Mouse (Mus musculus) cerebellum, adult 18-20 months (tissue): Measurements from ENCODE around the gene Fgf13.

Source experiments
- DNase-seq, 2 experiments: peaks; one replicate each; pipeline ENCODE4 v3.0.0; 2021

Gene Fgf13

GRCm38 (mm10) chrX:59567695-59568431 is at the start of gene Fgf13:
Gene Fgf13 (minus strand): TSS chrX:59568071.
- DNase-seq = peak; percentile 41 to 60

- DNase-seq = peak in 1 of 2 experiments; percentile 4
Observed at GRCm38 (mm10) chrX:59606535-59606934, 38.7 kb upstream of the Fgf13 start.

- no peak for DNase-seq
Observed at GRCm38 (mm10) chrX:59589050-59589449, 21.2 kb upstream of the Fgf13 start.

GRCm38 (mm10) chrX:59585508-59586186 is 17.8 kb upstream of the Fgf13 start:
- DNase-seq = no peak

GRCm38 (mm10) chrX:59584034-59584433 is 16.2 kb upstream of the Fgf13 start:
- DNase-seq = no peak

- DNase-seq = peak; percentile 32 to 60
Observed at GRCm38 (mm10) chrX:59566826-59567694, 811 bp downstream of the Fgf13 start.

- peak; percentile 26 to 41 for DNase-seq
Observed at GRCm38 (mm10) chrX:59566017-59566679, 1.7 kb downstream of the Fgf13 start.

DNA sequence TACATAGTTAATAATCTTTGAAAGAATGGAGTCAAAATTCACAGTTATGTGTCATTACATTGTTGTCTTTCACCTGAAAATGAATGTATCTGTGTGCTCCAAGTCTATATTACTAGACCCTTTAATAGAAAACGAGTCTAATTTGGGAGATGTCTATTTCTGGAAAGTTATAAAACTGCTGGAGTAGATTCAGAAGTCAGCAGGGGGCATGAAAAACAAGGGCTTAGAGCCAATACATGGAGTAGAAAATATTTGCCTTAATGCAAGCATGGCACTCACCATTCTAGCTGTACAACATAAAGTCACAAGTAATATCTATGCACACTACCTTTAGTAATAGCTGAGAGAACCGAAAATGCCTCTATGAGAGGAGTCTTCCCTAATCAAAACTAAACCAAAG is 19.9 kb downstream of the Fgf13 start:
- peak in 1 of 2 experiments; percentile 16 for DNase-seq

- peak; percentile 9 to 12 for DNase-seq
Observed at GRCm38 (mm10) chrX:59508273-59508672, 59.6 kb downstream of the Fgf13 start.

DNA sequence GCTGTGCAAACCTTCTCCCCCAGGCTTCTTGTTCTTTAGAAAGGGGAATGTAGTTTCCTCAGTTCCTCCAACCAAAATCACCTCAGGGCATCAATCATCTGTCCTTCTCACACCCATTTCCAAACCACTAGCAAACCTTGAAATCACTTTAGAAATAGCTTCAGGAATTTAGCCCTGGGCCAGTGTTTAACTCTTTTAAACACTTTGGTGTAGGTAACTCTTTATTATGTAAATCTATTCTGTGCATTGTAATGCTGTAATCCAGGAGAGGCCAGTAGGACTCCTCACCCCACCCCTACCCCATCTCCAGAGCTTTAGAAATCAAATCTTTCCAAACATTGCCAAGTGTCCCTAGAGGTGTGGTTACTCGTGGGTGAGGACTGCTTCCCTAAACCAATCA is 74.5 kb downstream of the Fgf13 start:
- DNase-seq = no peak

DNA sequence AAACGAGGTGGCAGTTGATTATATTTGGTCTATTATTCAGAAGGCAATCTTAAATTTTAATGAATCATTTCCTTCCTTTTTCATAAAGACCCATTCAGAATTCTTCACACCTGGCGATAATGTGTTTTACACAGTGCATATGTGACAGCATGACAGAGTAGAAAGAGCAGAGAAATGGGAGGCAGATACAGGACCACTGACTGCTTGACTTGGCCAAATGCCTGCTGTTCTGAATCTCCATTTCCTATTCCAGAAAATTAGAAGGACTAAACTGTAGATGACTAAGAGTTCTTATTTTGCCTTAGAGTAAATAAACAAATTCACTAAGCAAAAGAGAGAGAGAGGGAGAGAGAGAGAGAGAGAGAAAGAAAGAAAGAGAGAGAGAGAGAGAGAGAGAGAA is 82.4 kb downstream of the Fgf13 start:
- no peak for DNase-seq

DNA sequence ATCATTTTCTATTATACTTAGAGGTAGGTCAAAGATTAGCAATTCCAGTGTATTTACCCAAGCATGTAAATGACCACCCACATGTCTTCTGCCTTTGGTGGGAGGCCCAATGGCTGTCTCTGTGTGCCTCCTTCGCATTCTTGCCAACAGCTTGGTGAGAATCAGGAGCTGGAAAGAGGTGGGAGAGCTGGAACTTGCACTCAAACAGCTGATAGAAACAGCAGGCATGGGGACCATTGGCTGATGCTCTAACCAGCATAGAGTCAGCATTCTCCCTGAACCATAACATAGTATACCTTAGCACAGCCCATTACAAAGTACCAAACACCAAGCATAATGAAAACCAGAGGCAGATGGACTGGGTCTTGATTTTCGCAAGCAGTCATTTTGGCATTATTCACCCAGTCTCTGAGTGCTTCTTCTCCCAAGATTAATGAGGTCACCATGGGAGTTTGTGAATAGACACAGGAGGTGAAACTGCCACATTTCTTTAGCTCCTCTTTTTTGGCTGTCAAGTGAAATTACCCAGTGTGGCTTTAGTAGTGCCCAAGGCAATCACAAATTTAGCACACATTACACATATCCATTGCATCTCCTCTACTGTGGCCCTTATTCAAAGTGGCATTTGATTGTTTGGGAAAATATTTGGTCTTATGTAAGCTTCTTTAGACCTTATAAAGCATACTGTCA is 165.1 kb downstream of the Fgf13 start:
- no peak for DNase-seq

DNA sequence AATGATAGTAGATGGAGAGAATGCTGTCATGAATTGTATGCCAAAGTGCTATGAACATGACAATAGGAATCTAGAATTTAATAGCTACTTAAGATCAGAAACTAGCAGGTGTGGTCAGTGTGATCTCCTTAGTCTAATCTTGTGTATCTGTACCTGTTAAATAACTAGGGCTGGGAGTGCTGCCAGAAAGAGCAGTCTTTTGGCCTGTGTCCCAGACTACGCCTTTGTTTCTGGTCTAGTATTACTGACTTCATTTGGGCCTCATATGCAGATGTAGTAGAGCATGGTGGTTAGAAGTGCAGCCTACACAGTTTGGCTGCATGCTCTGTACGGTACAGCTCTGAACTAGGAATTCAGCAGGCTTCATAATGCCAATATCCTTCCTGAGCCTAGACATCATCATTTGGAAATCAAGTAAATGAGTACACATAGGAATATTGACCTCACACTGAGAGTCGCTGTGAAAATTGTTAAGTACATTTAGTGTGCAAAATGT is 276.9 kb downstream of the Fgf13 start:
- DNase-seq = peak; percentile 20 to 36

DNA sequence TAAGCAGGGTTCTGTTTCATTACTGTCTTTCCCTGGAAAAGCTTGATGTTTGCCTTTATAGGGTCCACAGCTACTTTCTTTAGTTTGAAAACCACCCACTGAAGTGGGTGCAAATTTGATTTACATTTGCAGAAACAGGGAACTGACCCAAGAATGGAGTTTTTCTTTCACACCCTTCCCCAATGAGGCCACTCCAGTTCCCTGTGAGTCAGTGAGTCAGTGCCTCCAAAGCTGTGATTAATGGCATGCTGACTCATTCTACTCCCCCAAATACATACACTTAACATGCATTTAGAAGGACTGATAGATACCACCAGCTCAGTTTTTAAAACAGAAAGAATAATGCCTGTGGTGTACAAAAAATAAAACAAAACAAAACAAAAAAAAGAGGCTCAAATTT is 316.3 kb downstream of the Fgf13 start:
- no peak for DNase-seq

DNA sequence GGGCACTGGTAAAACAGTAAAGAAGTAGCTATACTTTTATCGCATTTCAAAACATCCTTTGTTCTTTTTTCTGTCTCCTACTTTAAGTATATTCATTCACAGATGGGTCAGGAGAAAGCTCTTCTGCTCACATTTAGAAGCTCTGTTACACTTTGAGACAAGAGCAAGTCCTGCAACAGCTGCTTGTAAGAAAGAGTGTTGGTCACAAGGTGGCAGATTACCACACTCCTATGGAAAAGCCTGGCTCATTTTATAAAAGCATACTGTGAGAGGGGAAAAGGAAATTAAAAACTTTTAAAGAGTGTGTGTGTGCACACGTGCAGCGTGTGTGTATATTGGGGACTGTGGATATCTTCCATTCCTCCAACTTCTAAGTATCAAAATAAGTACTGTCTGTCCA is 324.1 kb downstream of the Fgf13 start:
- no peak for DNase-seq

DNA sequence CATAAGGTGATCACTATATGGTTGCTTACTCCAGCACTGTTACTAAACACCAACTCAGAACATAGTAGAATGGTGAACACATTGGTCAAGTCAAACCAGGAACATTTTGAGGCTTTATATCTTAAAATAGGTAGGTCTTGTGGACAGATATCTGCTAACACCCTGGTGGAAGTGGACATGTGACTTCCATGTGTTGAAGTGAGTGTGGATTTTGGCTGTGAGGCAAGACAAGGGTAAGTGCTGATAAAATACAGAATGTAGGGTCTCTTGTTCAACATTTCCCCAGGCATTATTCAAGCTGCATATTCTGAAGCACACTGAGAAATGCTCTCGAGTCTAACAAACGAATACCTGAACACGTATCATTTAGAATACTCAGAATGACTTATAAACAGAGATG is 324.7 kb downstream of the Fgf13 start:
- DNase-seq = no peak

GRCm38 (mm10) chrX:59241460-59241747 is 326.5 kb downstream of the Fgf13 start:
- DNase-seq = no peak

DNA sequence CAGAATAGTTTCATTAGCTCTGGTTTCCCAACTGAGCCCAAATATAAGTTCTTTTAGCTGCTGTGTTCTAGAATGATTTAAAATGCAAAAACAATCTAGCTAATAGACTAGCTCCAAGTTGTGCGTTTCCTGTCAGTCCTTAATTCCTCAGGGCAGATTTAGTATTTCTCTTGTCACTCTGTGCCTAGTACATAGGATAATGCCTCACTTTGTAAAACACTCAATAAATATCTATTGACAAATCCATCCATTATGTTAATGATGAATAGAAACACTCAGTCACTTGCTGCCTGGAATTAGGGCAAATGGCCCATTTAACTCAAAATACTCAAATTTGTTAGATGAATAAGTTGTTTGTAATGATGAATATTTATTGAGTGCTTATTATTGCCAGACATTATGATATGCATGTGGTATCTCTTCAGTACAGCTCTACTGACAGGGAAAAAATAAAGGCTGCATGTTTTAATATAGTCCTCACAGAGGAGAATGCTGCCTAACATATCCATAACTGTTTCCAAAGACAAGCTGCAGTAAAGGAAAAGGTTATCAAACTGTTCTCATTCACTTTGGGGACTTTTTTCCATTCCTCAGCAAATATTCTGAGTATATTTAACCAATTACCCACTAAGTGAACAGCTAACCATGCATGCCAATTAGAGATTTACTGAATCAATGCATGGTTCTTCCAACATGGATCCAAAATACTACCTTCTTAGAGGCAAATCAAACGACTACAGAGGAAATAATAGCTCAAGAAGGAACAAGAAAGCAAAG is 327.0 kb downstream of the Fgf13 start:
- DNase-seq = no peak

DNA sequence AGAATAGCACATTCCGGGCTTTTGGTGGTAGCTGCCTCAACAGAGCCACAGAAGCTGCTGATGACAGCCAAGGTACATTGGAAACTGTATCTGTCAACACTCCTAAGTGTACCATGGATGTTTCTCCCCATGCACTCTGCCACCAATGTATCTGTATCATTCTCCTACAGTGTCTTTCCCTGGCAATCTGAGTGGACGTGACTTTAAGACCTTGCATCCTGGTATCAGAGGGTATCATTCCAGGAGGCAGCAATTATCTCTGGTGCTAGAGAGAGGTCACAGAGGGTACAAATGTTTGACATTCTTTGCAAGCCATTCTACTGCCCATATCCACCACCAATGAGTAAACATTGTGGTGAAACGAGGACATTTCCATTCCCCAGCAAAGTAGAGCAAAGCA is 347.2 kb downstream of the Fgf13 start:
- no peak for DNase-seq

DNA sequence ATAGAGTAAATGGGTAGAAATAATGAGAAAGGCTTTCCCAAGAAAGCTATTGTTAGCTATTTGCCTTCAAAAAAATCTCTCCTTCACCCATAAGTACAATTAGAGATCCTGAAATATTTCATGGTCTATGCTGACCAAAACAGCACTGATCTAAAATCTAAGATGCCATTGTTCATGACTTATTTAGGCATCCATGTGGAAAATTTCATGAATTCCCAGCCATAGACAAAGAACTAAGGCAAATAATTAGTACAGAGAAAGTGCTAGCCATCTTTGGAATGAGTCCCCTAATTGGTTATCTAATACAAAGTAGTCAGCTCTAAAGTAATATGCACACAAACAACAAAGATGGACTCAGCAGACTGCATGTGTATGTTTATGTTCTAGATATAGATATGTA is 366.7 kb downstream of the Fgf13 start:
- no peak for DNase-seq

- no peak for DNase-seq
Observed at GRCm38 (mm10) chrX:59194149-59194548, 373.7 kb downstream of the Fgf13 start.

DNA sequence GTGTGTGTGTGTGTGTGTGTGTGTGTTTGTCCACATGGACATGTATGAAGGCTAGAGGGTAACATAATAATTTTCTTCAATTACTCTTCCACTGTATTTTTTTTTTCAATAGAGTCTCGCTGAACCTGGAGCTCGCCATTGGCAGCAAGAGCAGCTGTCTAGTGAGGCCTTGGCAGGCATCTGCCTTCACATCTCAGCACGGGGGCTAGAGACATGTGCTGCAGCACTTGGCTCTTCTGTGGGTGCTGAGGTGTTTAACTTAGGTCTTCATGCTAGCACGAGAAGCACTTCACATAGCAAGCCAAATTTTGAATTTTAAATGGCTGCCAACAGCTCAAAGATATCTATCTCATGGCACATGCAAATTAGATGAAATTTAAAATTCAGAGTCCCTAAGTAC is 380.9 kb downstream of the Fgf13 start:
- peak; percentile 4 to 11 for DNase-seq
